Mouse (Mus musculus): Measurements from ENCODE around the gene Dram2. TPM values are rescaled to one million over a fixed set of nuclear protein-coding genes. Genes with fewer than 3 reads are reported as not detected.

Dram2 gene
- polyA plus RNA-seq, 1 experiment from 2014 or later = 34.9 TPM

DNA sequence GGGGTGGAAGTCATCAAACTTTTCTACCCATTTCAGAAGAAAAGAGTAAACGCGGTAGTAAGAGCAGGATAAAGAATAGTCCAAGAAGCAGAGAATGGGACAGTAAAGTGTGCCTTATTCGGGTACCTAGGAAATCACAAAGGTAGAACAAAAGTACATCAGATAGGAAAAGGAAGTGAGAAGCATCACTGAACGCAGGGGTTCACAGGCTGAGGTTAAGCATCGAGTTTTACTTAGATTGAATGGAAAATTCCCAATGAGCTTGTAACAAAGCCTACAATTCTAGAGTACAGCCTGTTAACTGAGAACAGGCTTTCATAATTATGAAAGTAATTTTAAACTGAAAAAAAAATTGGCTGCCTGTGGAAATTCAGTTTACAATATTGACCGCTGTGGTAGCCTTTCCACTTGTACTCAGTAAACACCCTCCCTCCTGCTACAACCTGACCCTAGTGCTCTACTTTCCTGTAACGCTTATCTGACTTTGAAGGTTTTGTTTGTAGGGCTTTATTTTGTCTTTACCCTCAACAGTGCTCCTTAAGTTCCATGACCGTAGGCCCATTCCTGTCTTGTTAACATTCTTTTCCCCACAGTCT lies 2.8 kb upstream of the Dram2 start:
- no peak overlapping the region for H3K9ac ChIP-seq (ENCODE audit: low read length)
- DNase-seq (ENCODE audit: low spot score) = no peak
- ATAC-seq (ENCODE audit: insufficient number of reproducible peaks, low FRiP score, low TSS enrichment, low read depth) = no peak
- H3K36me3 ChIP-seq (ENCODE audit: control insufficient read depth, insufficient read depth, low read length) = no peaks in the 10 kb centered on the region
- no peaks in the 10 kb centered on the region for H3K4me1 ChIP-seq (ENCODE audit: control insufficient read depth, insufficient read depth, low read length)
- no peak overlapping the region for H3K4me3 ChIP-seq (ENCODE audit: low read depth, low read length)
- WGBS = 93% methylated on average over 8 of the region's 8 CpGs
- no peaks in the 10 kb centered on the region for H3K9me3 ChIP-seq (ENCODE audit: control insufficient read depth, low read length)
- no peak overlapping the region for H3K27ac ChIP-seq (replicated peaks; ENCODE audit: low read depth, low read length)
- H3K4me2 ChIP-seq (ENCODE audit: low read depth, severe bottlenecking) = no peak overlapping the region
- H3K27me3 ChIP-seq (ENCODE audit: control insufficient read depth, insufficient read depth, low read length) = no peaks in the 10 kb centered on the region

DNA sequence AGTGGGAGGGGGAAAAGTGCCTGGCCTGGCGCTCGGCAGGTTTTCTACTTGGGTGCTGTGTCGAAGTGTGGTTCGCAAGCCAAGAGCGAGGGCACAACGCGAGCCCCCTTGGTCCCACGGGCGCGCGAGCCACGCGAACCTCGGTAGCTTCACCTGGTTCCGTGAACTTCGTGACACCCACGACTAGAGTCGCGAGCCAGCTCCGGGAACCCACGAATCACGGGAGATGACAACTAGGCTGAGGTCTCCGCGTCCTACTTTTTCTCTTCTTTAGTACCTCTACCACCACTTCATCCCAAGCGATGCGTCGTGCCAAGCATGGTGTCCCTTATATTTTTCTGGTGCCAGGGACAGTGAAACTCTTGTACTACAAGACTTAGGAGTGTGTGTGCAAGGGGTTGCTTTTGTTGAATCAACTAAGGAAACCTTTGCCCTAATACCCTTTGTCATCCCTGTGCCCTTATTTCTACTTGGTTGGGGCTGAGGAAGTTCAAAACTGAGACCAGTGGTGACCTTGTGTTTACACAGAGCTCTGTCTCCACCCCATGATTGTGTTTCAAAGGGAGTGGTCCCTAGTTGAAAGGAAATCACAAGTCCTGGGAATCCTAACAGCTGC lies 434 bp downstream of the Dram2 start:
- Histone ChIP-seq H3K4me1 (ENCODE audit: control insufficient read depth, insufficient read depth, low read length) (no peaks in the 10 kb centered on the region), H3K4me3 (ENCODE audit: low read depth, low read length) (peak overlapping the region; percentile 51), H3K4me2 (ENCODE audit: low read depth, severe bottlenecking) (peak overlapping the region; percentile 50), H3K36me3 (ENCODE audit: control insufficient read depth, insufficient read depth, low read length) (no peaks in the 10 kb centered on the region), H3K9ac (ENCODE audit: low read length) (peak overlapping the region; percentile 61), H3K9me3 (ENCODE audit: control insufficient read depth, low read length) (no peaks in the 10 kb centered on the region), H3K27me3 (ENCODE audit: control insufficient read depth, insufficient read depth, low read length) (no peaks in the 10 kb centered on the region), H3K27ac (replicated peaks; ENCODE audit: low read depth, low read length) (peak overlapping the region; percentile 85; the same call in 1 of the 2 replicates)
- ATAC-seq (ENCODE audit: insufficient number of reproducible peaks, low FRiP score, low TSS enrichment, low read depth) = peak; percentile 28; the same call in 1 of the 2 replicates
- WGBS = under 1% methylated on average over 27 of the region's 27 CpGs
- no peak for DNase-seq (ENCODE audit: low spot score)

DNA sequence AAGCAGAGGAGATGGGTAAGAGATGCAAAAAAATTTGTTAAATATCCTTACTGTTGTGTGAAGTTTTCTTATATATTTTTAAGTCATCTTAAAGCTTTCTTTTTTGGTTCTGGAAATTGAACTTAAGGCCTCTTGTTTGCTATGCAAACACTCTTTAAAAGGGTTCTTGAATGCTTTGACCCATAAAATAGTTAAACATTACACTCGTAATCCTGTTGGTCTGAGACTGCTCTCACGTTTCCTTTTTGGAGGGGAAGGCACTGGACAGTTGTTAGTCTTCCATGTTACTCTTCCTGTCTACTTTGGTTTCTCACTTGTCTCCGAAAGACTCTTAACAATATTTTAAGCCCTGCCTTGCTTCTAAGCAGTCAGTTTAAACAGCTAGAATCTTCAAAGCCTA lies 1.4 kb downstream of the Dram2 start:
- 59% methylated on average over 3 of the region's 3 CpGs for WGBS
- H3K27ac ChIP-seq (replicated peaks; ENCODE audit: low read depth, low read length) = no peak overlapping the region

DNA sequence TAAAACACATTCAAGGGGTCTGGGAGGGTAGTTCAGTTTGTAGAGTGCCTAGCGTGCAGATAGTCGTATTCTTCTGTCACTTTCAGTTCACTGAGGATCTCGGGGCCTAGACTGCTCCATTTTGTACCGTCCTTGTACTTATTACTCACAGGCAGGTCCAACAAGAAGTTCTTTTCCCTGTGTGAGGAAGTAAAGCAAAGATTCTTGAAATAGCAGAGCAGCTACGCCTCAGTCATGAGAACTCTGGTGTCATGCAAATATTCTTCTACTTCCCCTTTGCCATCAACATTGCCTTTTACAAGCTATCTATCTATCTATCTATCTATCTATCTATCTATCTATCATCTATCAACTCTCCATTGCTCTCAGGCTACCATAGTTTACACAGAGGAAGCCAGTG lies 5.8 kb downstream of the Dram2 start:
- H3K4me1 ChIP-seq (ENCODE audit: control insufficient read depth, insufficient read depth, low read length) = no peaks in the 10 kb centered on the region
- DNase-seq (ENCODE audit: low spot score) (no peak), ATAC-seq (ENCODE audit: insufficient number of reproducible peaks, low FRiP score, low TSS enrichment, low read depth) (no peak)
- WGBS = 92% methylated on average over 5 of the region's 5 CpGs
- no peaks in the 10 kb centered on the region for H3K9me3 ChIP-seq (ENCODE audit: control insufficient read depth, low read length)
- H3K36me3 ChIP-seq (ENCODE audit: control insufficient read depth, insufficient read depth, low read length) = peaks cover 2% of the 10 kb centered on the region; the same call in 1 of the 2 replicates
- H3K9ac ChIP-seq (ENCODE audit: low read length) = no peak overlapping the region
- no peak overlapping the region for H3K4me2 ChIP-seq (ENCODE audit: low read depth, severe bottlenecking)
- no peak overlapping the region for H3K4me3 ChIP-seq (ENCODE audit: low read depth, low read length)
- H3K27ac ChIP-seq (replicated peaks; ENCODE audit: low read depth, low read length) = no peak overlapping the region
- H3K27me3 ChIP-seq (ENCODE audit: control insufficient read depth, insufficient read depth, low read length) = no peaks in the 10 kb centered on the region

More for the DNA sequence above, 1.4 kb downstream of the Dram2 start:
- Histone ChIP-seq H3K4me2 (ENCODE audit: low read depth, severe bottlenecking) (no peak overlapping the region), H3K4me3 (ENCODE audit: low read depth, low read length) (no peak overlapping the region), H3K9ac (ENCODE audit: low read length) (no peak overlapping the region), H3K4me1 (ENCODE audit: control insufficient read depth, insufficient read depth, low read length) (no peaks in the 10 kb centered on the region), H3K36me3 (ENCODE audit: control insufficient read depth, insufficient read depth, low read length) (peaks cover 2% of the 10 kb centered on the region; the same call in 1 of the 2 replicates), H3K9me3 (ENCODE audit: control insufficient read depth, low read length) (no peaks in the 10 kb centered on the region), H3K27me3 (ENCODE audit: control insufficient read depth, insufficient read depth, low read length) (no peaks in the 10 kb centered on the region)
- ATAC-seq (ENCODE audit: insufficient number of reproducible peaks, low FRiP score, low TSS enrichment, low read depth) (no peak), DNase-seq (ENCODE audit: low spot score) (no peak)

DNA sequence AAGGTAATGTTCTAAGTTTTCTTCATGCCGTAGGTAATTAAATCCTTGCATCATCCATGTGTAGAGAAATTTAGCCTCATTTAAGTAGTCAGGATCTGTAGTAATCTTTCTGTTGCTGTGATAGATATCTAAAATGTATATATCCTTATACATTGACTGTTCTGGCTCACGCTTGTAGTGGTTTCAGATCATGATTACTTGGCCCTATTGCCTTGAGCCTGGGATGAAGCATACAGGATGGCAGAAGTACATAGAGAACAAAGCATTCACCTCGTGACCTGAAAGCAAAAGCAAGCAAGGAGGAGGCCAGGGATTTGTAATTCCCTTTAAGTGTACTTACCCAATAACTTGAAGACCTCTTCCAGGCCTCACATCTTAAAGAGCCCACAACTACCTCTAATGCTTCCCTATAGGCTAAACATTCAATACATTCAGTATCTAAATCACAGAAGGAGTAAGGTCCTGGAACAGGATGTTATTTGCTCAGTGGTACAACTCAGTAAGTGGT lies 8.2 kb downstream of the Dram2 start:
- H3K27me3 ChIP-seq (ENCODE audit: control insufficient read depth, insufficient read depth, low read length) = no peaks in the 10 kb centered on the region
- 88% methylated on average over 3 of the region's 3 CpGs for WGBS

DNA sequence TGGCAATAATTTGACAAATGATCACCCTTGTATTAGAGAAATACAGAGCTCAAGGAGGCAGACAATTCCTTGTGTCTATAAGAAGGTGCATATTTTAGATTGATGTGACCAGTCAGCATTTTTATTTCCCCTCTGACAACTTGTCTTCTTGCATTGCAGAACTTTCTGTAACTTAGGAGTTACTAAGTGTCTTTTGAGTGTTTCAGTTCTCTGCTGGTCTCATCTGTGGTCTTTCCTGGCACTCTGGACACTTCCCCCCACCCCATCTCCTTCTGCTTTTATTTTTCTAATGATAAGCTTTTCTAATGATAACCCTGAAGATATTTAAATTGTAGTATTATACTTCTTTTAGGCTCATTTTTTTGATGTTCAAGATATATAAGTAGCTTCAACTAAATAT lies 10.7 kb downstream of the Dram2 start:
- no peaks in the 10 kb centered on the region for H3K9me3 ChIP-seq (ENCODE audit: control insufficient read depth, low read length)
- H3K27me3 ChIP-seq (ENCODE audit: control insufficient read depth, insufficient read depth, low read length) = no peaks in the 10 kb centered on the region
- H3K4me2 ChIP-seq (ENCODE audit: low read depth, severe bottlenecking) = no peak overlapping the region
- H3K36me3 ChIP-seq (ENCODE audit: control insufficient read depth, insufficient read depth, low read length) = peaks cover 2% of the 10 kb centered on the region; the same call in 1 of the 2 replicates
- no peak overlapping the region for H3K27ac ChIP-seq (replicated peaks; ENCODE audit: low read depth, low read length)
- H3K4me3 ChIP-seq (ENCODE audit: low read depth, low read length) = no peak overlapping the region
- no peak overlapping the region for H3K9ac ChIP-seq (ENCODE audit: low read length)
- no peaks in the 10 kb centered on the region for H3K4me1 ChIP-seq (ENCODE audit: control insufficient read depth, insufficient read depth, low read length)
- ATAC-seq (ENCODE audit: insufficient number of reproducible peaks, low FRiP score, low TSS enrichment, low read depth) (no peak), DNase-seq (ENCODE audit: low spot score) (no peak)

More for the DNA sequence above, 8.2 kb downstream of the Dram2 start:
- DNase-seq (ENCODE audit: low spot score) (no peak), ATAC-seq (ENCODE audit: insufficient number of reproducible peaks, low FRiP score, low TSS enrichment, low read depth) (no peak)
- H3K4me3 ChIP-seq (ENCODE audit: low read depth, low read length) = no peak overlapping the region
- no peaks in the 10 kb centered on the region for H3K9me3 ChIP-seq (ENCODE audit: control insufficient read depth, low read length)
- H3K4me2 ChIP-seq (ENCODE audit: low read depth, severe bottlenecking) = no peak overlapping the region
- peaks cover 2% of the 10 kb centered on the region; the same call in 1 of the 2 replicates for H3K36me3 ChIP-seq (ENCODE audit: control insufficient read depth, insufficient read depth, low read length)
- no peak overlapping the region for H3K27ac ChIP-seq (replicated peaks; ENCODE audit: low read depth, low read length)
- no peak overlapping the region for H3K9ac ChIP-seq (ENCODE audit: low read length)
- H3K4me1 ChIP-seq (ENCODE audit: control insufficient read depth, insufficient read depth, low read length) = no peaks in the 10 kb centered on the region

DNA sequence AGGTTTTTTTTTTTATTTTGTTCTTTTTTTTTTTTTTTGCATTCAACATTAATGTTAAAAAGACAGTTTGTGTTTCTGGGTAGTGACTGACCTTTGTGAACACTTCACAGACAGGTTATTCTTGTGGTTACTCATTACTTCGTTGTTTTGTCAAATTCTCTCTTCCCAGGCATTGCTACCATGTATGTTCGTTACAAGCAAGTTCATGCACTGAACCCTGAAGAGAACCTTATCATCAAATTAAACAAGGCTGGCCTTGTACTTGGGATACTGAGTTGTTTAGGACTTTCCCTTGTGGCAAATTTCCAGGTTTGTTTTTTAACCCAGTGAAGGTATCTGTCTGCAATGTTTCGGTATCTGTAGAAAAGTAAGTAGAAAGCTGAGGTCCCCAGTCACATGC lies 18.3 kb downstream of the Dram2 start:
- H3K4me1 ChIP-seq (ENCODE audit: control insufficient read depth, insufficient read depth, low read length) = no peaks in the 10 kb centered on the region
- no peaks in the 10 kb centered on the region for H3K27me3 ChIP-seq (ENCODE audit: control insufficient read depth, insufficient read depth, low read length)
- DNase-seq (ENCODE audit: low spot score) (no peak), ATAC-seq (ENCODE audit: insufficient number of reproducible peaks, low FRiP score, low TSS enrichment, low read depth) (no peak)
- H3K27ac ChIP-seq (replicated peaks; ENCODE audit: low read depth, low read length) = no peak overlapping the region
- 92% methylated on average over 3 of the region's 3 CpGs for WGBS
- H3K36me3 ChIP-seq (ENCODE audit: control insufficient read depth, insufficient read depth, low read length) = no peaks in the 10 kb centered on the region
- H3K4me2 ChIP-seq (ENCODE audit: low read depth, severe bottlenecking) = no peak overlapping the region
- H3K4me3 ChIP-seq (ENCODE audit: low read depth, low read length) = no peak overlapping the region
- no peak overlapping the region for H3K9ac ChIP-seq (ENCODE audit: low read length)
- no peaks in the 10 kb centered on the region for H3K9me3 ChIP-seq (ENCODE audit: control insufficient read depth, low read length)

DNA sequence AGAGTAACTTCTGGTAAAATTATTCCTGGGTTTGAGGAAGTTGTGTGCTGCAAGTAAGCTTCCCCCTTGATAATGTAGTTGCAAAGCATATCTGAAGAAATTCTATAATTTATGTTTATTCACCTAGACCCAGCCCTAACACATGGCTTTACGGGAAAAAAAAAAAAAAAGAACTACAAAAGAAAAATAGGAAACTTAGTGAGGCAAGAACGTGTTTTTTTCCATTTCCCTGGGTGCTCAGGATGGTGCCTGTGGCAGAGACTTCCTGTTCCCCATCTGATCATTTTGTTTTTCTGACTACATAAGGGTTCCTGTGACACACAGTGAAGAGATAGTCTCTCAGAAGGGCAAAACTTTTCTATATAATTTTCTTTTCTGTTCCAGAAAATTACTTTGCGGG lies 25.6 kb downstream of the Dram2 start:
- H3K36me3 ChIP-seq (ENCODE audit: control insufficient read depth, insufficient read depth, low read length) = no peaks in the 10 kb centered on the region
- no peak overlapping the region for H3K4me3 ChIP-seq (ENCODE audit: low read depth, low read length)
- no peak overlapping the region for H3K27ac ChIP-seq (replicated peaks; ENCODE audit: low read depth, low read length)
- H3K9me3 ChIP-seq (ENCODE audit: control insufficient read depth, low read length) = no peaks in the 10 kb centered on the region
- ATAC-seq (ENCODE audit: insufficient number of reproducible peaks, low FRiP score, low TSS enrichment, low read depth) (no peak), DNase-seq (ENCODE audit: low spot score) (no peak)
- no peak overlapping the region for H3K4me2 ChIP-seq (ENCODE audit: low read depth, severe bottlenecking)
- H3K9ac ChIP-seq (ENCODE audit: low read length) = no peak overlapping the region
- H3K27me3 ChIP-seq (ENCODE audit: control insufficient read depth, insufficient read depth, low read length) = no peaks in the 10 kb centered on the region
- no peaks in the 10 kb centered on the region for H3K4me1 ChIP-seq (ENCODE audit: control insufficient read depth, insufficient read depth, low read length)
- WGBS = 84% methylated on average over 3 of the region's 3 CpGs
